Mouse (Mus musculus) hindbrain, postnatal 0 days (tissue): ENCODE data around the gene Snx9. TPM values are rescaled to one million over a fixed set of nuclear protein-coding genes. Genes with fewer than 3 reads are reported as not detected.

Experiments
- ATAC-seq: fragments of 200-750 bp; cut with Nextera tagmentation; 2 replicates; pipeline ENCODE4 v1.8.0; 2017; ENCODE audit warnings: mild to moderate bottlenecking, moderate TSS enrichment, moderate library complexity
- DNase-seq: peaks from one replicate; pipeline ENCODE4 v3.0.0-alpha.2; 2015; ENCODE audit warnings: low spot score
- H3K27ac ChIP-seq: fragments of 300-500 bp; sonication (generic); 2 replicates; pipeline ENCODE4 v1.5.1; 2014; ENCODE audit warnings: mild to moderate bottlenecking
- H3K27me3 ChIP-seq: fragments of 300-500 bp; sonication (generic); 2 replicates; pipeline ENCODE4 v1.6.1; 2014; ENCODE audit warnings: low read length, mixed read lengths; ENCODE audit not compliant: insufficient read depth
- H3K36me3 ChIP-seq: fragments of 300-500 bp; sonication (generic); 2 replicates; pipeline ENCODE4 v1.6.1; 2014; ENCODE audit warnings: low read length, mixed read lengths; ENCODE audit not compliant: insufficient read depth
- H3K4me1 ChIP-seq: fragments of 300-500 bp; sonication (generic); 2 replicates; pipeline ENCODE4 v1.6.1; 2014; ENCODE audit warnings: antibody characterized with exemption, low read length, mixed read lengths; ENCODE audit not compliant: insufficient read depth
- H3K4me2 ChIP-seq: fragments of 300-500 bp; sonication (generic); 2 replicates; pipeline ENCODE4 v1.6.1; 2014; ENCODE audit warnings: low read depth, mild to moderate bottlenecking, low read length, moderate library complexity, mixed read lengths
- H3K4me3 ChIP-seq: fragments of 300-500 bp; sonication (generic); 2 replicates; pipeline ENCODE4 v1.5.1; 2014; ENCODE audit warnings: low read length
- H3K9ac ChIP-seq: fragments of 300-500 bp; sonication (generic); replicated peaks from 2 replicates; pipeline ENCODE4 v1.6.1; 2014; ENCODE audit warnings: mild to moderate bottlenecking, low read length, moderate library complexity, mixed read lengths
- H3K9me3 ChIP-seq: fragments of 300-500 bp; sonication (generic); 2 replicates; pipeline ENCODE4 v1.6.1; 2016; ENCODE audit warnings: low read length, mixed read lengths
- CTCF ChIP-seq: IDR thresholded peaks from 2 replicates; pipeline ENCODE4 v1.5.1; 2016; ENCODE audit warnings: antibody characterized with exemption, control low read depth, low read depth
- WGBS: fragments of 180-500 bp; shearing (Covaris S2); extraction: QIAGEN DNeasy Blood & Tissue Kit; methylation state at CpG from one replicate; pipeline ENCODE4 v1.1.7; 2014; 5-methylcytosine and 5-hydroxymethylcytosine counted together
- polyA plus RNA-seq: library from polyadenylated mRNA; unstranded; fragments of >200 nt; fragmentation: Nextera tagmentation; extraction: Ambion mirVana; gene quantifications from 2 replicates; pipeline ENCODE4 v1.2.1, GENCODE M21; 2015
- total RNA-seq: library from RNA; depleted of rRNA; stranded (reverse); fragments of >200 nt; gene quantifications from 2 replicates; pipeline ENCODE4 v1.2.3, GENCODE M21; 2014

Gene Snx9
- total and polyA plus RNA-seq, 2 experiments from 2014 or later: 7.0 to 12.5 TPM

DNA sequence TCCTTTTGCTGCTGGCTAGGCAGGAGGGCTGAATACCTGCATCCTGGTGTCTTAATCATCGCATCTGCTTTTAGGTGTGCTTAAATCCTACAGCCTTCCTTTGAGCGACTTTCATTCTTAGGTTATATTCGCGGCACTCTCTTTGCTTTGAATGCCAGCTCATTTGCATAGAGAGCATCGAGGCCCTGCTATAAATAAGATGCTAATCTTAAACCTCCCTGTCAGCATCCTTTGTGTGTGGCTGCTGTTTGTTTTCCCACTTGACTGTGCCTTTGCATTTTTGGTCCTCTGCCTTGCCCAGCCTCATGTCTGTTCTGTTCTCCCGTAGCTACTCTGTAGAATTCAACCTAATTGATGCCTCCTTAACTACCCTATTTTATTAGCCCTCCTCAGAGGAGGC, 21.2 kb downstream of the Snx9 start:
- TF ChIP-seq CTCF: no peak
- H3K9ac ChIP-seq: no peak overlapping the region
- no peaks in the 10 kb centered on the region for H3K27me3 ChIP-seq
- no peaks in the 10 kb centered on the region for H3K9me3 ChIP-seq
- DNase-seq: peak; percentile 21
- no peak for ATAC-seq
- H3K4me1 ChIP-seq: 0 out of 2 replicates have a peak, but pooled peaks cover 3% of the 10 kb centered on the region
- no peaks in the 10 kb centered on the region for H3K36me3 ChIP-seq
- no peak overlapping the region for H3K4me3 ChIP-seq
- H3K27ac ChIP-seq: no peak overlapping the region
- WGBS: 15% methylated on average over 6 of the region's 6 CpGs
- 0 out of 2 replicates have a peak overlapping the region, but pooled peaks have one; percentile 18 for H3K4me2 ChIP-seq

DNA sequence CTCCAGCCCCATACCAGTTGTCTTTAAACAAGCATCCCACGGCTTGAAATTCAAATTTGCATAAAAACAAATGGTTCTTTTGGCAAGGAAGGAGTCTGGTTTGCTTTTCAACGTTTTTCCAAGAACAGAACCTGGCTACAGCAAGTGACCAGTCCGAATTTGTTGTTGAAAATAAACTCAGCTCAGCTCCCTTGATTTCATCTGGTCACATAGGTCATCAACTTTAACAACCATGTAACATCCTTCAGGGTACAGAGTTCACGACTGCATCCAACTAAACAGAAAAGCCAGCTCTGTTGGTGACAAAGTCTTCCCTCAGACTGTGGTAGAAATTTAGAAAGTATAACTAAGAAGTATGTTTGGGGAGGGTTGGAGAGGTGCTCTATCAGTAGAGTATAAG, 21.7 kb downstream of the Snx9 start:
- ATAC-seq (no peak), DNase-seq (no peak)
- H3K27me3 ChIP-seq: no peaks in the 10 kb centered on the region
- no peak overlapping the region for H3K4me2 ChIP-seq
- H3K27ac ChIP-seq: no peak overlapping the region
- 37% methylated on average over 4 of the region's 4 CpGs for WGBS
- no peaks in the 10 kb centered on the region for H3K9me3 ChIP-seq
- H3K4me1 ChIP-seq: 0 out of 2 replicates have a peak, but pooled peaks cover 3% of the 10 kb centered on the region
- TF ChIP-seq CTCF: no peak
- no peak overlapping the region for H3K9ac ChIP-seq
- H3K36me3 ChIP-seq: no peaks in the 10 kb centered on the region
- no peak overlapping the region for H3K4me3 ChIP-seq

DNA sequence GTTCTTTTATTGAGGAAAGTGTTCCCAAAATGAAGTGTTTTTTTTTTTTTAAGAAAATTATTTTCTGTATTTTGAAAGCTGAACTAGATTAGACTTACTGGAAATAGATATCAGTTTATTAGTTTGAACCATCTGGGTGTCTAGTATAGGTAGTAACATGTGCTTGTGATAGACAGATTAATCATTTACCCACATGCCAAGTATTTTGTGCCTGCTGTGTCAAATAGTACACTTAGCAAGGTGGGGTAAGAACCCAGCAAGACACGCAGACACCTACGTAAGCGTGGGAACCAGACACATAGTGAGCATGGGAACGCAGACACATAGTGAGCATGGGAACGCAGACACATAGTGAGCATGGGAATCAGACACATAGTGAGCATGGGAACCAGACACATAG, 22.6 kb downstream of the Snx9 start:
- WGBS: 97% methylated on average over 5 of the region's 5 CpGs
- Histone ChIP-seq H3K9me3 (no peaks in the 10 kb centered on the region), H3K9ac (no peak overlapping the region), H3K4me2 (no peak overlapping the region), H3K27me3 (no peaks in the 10 kb centered on the region), H3K27ac (no peak overlapping the region), H3K4me1 (0 out of 2 replicates have a peak, but pooled peaks cover 3% of the 10 kb centered on the region), H3K4me3 (no peak overlapping the region), H3K36me3 (no peaks in the 10 kb centered on the region)
- DNase-seq (no peak), ATAC-seq (no peak)
- TF ChIP-seq CTCF: no peak

DNA sequence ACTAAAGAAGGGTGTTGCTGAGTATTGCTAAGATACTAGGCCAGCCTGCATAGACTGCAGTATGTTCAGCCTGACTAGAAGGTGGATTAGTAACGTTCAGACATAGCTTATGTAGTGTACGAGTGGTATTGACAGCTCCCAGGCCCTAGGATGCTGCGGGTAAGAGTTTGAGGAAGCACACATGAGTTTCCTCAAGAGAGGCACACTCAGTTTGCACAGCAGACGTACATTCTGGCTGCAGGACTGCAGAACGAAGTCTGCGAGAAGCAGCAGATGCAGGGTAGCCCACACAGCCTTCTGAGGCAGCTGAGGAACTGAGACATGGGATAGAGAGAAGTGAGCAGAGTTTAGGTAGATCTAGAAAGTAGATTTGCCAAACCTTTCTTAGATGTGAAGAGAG, 26.3 kb downstream of the Snx9 start:
- ATAC-seq: no peak
- Histone ChIP-seq H3K27me3 (no peaks in the 10 kb centered on the region), H3K4me1 (no peaks in the 10 kb centered on the region), H3K4me2 (no peak overlapping the region), H3K9me3 (no peaks in the 10 kb centered on the region), H3K9ac (no peak overlapping the region), H3K36me3 (no peaks in the 10 kb centered on the region), H3K4me3 (no peak overlapping the region), H3K27ac (no peak overlapping the region)
- 85% methylated on average over 6 of the region's 6 CpGs for WGBS
- DNase-seq: no peak
- no peak for TF ChIP-seq CTCF

DNA sequence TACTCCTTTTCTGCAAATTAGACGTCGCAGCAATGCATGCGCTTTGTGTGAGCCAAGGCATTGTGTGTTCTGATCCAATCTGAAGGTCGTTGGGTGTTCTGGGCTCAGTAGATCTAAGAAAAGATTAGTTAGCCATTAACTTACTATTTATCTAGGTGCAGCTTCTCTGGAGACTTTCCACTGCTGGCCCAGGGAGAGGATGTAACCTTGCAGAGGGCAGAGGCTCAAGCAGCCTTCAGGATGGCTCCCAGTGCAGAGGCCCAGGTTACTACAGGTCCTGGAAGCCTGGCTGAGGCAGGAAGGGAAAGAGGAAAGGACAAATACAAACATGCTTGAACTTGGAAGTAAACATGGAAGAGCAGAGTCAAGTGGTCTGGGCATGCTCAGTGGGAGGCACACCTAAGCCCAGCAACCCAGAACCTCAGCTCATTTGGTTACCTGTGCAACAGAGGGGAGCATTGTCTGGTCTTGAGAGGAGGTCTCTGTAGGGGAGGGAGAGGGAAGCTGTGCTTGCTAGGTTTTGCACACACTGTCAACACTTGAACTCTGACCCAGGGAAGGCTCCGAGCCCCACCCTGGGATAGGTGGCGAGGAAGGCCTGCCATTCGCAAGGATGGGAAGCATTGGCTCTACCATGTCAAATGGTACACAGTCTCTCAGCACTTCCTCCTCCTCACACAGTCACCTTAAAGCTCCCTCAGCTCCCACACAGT, 27.3 kb downstream of the Snx9 start:
- TF ChIP-seq CTCF: no peak
- DNase-seq (no peak), ATAC-seq (no peak)
- no peak overlapping the region for H3K4me3 ChIP-seq
- H3K9ac ChIP-seq: no peak overlapping the region
- H3K27me3 ChIP-seq: no peaks in the 10 kb centered on the region
- WGBS: 83% methylated on average over 7 of the region's 7 CpGs
- H3K4me2 ChIP-seq: no peak overlapping the region
- no peaks in the 10 kb centered on the region for H3K4me1 ChIP-seq
- H3K36me3 ChIP-seq: no peaks in the 10 kb centered on the region
- H3K27ac ChIP-seq: no peak overlapping the region
- H3K9me3 ChIP-seq: no peaks in the 10 kb centered on the region

DNA sequence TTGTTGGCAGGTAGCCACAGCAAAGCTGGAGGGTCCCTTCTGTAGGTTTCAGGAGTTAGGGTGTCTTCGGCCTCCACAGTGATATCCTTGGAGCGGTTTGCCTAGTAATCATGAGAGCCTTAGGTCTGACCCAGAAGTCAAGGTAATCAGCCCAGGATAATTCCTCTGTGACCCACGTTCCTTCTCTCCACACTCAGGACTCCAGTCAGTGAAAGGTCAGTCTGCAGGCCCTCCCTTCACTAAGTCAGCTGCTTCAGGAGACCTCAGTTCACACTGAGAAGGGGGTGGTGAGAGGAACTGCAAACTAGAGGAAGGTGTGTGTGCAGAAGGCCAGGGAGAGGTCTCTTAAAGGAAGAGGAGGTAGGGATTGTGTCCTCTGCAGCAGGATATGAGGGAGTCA, 28.3 kb downstream of the Snx9 start:
- DNase-seq (no peak), ATAC-seq (no peak)
- Histone ChIP-seq H3K27me3 (no peaks in the 10 kb centered on the region), H3K9me3 (no peaks in the 10 kb centered on the region), H3K36me3 (no peaks in the 10 kb centered on the region), H3K9ac (no peak overlapping the region), H3K4me3 (no peak overlapping the region), H3K27ac (no peak overlapping the region), H3K4me2 (no peak overlapping the region), H3K4me1 (no peaks in the 10 kb centered on the region)
- WGBS: 83% methylated on average over 3 of the region's 3 CpGs
- TF ChIP-seq CTCF: no peak

DNA sequence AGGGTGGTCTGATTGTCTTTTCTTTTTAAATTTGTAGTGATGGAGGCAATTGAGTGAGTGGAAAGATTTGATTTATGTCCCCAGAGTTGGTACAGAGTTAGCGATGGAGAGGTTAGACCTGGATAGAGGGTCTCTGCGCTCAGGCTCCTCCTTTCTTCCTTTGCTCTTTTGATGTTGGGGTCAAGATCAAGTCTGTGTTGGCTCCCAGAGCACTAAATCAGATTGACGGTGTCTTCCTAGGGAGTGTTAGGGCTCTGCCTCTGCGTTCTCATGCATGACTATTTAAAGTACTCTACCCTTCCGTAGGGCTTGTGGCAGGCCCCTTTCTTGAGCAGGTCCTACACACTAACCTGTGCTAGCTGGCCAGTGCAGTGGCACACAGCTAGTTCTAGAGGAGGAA, 28.9 kb downstream of the Snx9 start:
- Histone ChIP-seq H3K4me3 (no peak overlapping the region), H3K27me3 (no peaks in the 10 kb centered on the region), H3K9ac (no peak overlapping the region), H3K4me2 (no peak overlapping the region), H3K9me3 (no peaks in the 10 kb centered on the region), H3K27ac (no peak overlapping the region), H3K4me1 (no peaks in the 10 kb centered on the region), H3K36me3 (no peaks in the 10 kb centered on the region)
- no peak for ATAC-seq
- DNase-seq: no peak
- WGBS: 90% methylated on average over 5 of the region's 5 CpGs
- no peak for TF ChIP-seq CTCF
